Mouse (Mus musculus) kidney, postnatal 10 days (tissue): Measurements from ENCODE around the gene Rhog.
A peak's percentile ranks its signal among the peaks of the same experiment; 100 is the strongest.
"Not testable (repeated sequence)": the region's sequence is repeated elsewhere in the genome, so short reads cannot be mapped to it uniquely, and the experiment has no call there.

Source experiments
- DNase-seq: peaks from one replicate; pipeline ENCODE4 v3.0.0; 2021; ENCODE audit warnings: mixed read lengths

Rhog gene

GRCm38 (mm10) chr7:102255954-102256353, at the start of gene Rhog:
TSS of gene Rhog (minus strand) at chr7:102256054.
- no peak for DNase-seq

- DNase-seq = no peak
These were observed 49.7 kb upstream of the Rhog start for GRCm38 (mm10) chr7:102305596-102305995.

- no peak for DNase-seq
These were observed 46.6 kb upstream of the Rhog start for GRCm38 (mm10) chr7:102302471-102302870.

DNA sequence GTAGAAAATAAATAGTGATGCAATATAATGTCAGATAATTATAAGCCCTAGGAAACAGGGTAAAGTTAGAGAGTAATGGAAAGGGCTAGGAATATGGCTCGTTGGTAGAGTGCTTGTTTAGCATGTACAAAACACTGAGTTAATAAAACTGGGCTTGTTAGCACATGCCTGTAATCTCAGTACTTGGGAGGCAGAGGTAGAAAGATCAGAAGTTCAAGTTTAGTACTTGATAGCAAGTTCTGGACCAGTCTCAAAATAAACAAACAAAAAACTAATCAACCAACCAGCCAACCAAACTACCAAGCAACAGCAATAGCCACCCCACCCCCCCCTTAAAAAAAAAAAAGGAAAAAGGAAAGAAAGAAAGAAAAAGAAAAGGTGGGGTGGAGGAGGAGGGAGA, 44.9 kb upstream of the Rhog start:
- DNase-seq = no peak

DNA sequence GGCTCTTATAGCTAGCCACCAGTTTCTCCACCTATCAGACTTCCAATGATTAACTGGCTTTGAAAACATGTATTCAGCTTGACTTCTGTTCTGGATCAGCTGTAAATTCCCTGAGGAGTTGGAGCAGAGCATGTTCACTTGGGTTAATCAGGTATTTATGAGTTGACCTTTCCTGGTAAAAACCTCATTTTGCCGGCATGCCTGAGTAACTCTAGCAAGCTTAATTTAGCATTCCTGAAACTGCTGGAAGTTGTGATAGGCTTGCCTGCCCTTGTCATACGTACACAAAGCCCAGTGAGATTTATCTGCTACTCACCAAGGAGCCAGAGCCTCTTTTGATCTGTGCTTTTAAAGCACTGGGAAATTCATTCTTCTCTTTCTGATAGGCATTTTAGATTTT, 37.4 kb upstream of the Rhog start:
- peak; percentile 22 for DNase-seq

- DNase-seq = no peak
These were observed 36.4 kb upstream of the Rhog start for GRCm38 (mm10) chr7:102292228-102292627.

GRCm38 (mm10) chr7:102289466-102289865, 33.6 kb upstream of the Rhog start:
- DNase-seq = no peak

GRCm38 (mm10) chr7:102282261-102282660, 26.4 kb upstream of the Rhog start:
- no peak for DNase-seq

GRCm38 (mm10) chr7:102281403-102281802, 25.5 kb upstream of the Rhog start:
- no peak for DNase-seq

DNA sequence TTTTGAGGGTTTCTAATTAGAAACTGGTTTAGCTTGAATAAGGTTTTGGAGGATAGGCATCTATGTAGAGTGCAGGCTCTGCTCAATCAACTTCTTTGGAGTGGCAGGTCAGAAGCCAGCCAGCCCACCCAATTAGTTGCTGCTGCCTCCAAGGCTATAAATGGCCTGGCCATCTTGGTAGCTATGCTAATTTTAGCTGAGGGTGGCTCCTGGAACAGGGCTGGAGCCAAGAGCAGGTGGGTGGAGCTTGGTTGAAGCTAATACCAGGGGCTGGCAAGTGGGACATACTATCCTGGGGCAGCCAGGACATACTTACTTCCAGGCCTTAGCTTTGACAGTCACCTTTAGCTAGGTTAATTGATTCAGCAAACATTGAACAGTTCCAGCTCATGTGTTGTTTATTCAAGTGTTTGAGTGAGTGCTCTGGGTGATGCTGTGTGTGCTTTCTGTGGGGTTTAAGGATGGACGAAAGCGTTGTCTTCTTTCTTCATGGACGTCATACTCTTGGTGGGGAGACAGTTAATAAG, 16.6 kb upstream of the Rhog start:
- DNase-seq = no peak

- DNase-seq = no peak
These were observed 12.5 kb upstream of the Rhog start for GRCm38 (mm10) chr7:102268395-102268748.

DNA sequence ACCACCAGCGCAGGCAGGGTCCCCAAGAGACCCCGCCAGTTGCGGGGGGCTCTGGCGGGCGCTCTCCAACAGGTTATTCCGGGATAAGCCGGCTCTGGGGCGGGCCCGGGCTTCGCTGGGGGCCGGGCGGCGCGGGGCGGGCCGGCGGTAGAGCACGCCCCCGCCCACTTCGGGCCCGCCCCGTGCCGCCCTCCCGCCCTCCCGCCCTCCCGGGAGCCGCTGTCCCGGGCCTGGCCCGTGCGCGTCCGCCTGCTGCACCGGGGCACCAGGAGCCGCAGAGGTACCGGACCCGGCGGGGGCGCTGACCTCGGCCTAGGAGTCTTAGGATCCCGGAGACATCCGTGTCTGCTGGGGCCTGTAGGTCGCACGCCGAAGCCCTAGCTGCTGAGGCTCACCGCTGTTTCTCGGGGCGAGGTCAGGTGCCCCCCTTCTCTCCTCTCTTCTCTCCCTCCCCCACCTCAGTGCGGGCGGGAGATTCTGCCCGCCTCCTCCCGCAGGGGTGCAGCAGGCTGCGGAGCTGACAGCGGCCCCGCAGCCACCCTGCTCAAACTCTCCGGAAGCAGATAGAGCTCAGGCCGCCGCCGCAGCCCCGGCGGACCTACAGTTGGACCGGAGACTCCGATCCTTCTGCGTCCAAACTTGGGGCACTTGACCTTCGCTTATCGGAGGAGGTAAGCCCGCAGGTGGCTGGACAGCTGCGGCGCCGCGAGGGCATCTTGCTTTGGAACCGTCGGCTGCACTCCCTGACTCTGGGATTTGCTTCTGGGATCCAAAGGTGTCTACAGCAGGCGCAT, 11.9 kb upstream of the Rhog start, which contains the start of gene Stim1:
Gene Stim1, plus strand, starts transcription at position 206 of the 794 bp plus-strand sequence.
- peak; percentile 84 for DNase-seq

DNA sequence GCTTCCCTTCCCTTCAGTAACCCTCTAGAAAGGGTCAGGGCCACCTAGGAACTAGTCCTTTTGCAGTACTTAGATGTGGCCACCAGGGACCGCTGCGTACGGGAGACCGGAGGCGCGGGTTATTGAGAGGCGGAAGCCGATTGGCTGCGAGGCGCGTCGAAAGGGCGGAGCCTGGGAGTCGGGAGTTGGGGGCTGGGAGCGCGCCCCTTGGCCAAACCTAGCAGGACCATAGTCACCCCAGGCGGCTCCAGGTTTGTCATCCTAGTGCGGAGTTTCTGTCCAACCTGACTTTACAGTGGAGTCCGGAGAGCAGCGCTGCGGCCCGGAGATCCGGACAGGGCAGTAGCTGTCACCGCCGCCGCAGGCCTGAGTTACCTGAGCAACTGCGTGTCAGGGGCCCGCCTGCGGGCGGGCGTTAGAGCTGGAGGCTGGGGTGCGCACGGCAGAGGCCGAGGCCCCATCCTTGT, 11.3 kb upstream of the Rhog start:
- peak; percentile 97 for DNase-seq

GRCm38 (mm10) chr7:102266401-102267042, 10.7 kb upstream of the Rhog start:
- peak; percentile 22 for DNase-seq

DNA sequence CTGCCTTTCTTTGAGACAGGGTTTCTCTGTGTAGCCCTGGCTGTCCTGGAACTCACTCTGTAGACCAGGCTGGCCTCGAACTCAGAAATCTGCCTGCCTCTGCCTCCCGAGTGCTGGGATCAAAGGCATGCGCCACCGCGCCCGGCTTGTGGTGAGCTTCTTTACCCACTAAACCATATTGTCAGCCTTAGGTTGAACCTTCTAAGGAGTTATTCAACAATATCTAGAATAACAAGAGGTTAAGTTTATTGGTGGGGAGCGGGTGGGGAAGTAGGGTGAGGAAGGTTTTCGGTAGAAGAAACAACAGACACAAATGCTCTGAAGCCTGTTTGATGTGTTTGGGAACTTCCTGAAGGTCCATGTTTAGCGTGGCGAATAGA, 10.2 kb upstream of the Rhog start:
- DNase-seq = not testable (repeated sequence)

DNA sequence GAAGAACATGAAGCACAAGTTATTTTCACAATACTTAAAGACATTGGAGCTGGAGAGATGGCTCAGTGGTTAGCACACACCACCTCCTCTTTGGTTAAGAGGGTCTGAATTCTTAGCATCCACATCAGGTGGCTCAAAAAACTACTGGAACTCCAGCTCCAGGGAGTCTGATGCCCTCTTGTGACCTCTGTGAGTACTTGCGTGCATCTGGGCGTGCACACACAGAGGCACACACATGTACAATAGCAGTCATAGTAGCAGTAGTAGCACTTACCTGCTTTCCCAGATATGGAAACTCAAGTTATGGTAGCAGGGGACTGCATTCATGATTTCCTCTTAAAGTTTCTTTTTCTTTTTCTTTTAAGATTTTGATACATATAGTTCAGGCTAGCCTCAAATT, 7.2 kb upstream of the Rhog start:
- no peak for DNase-seq

DNA sequence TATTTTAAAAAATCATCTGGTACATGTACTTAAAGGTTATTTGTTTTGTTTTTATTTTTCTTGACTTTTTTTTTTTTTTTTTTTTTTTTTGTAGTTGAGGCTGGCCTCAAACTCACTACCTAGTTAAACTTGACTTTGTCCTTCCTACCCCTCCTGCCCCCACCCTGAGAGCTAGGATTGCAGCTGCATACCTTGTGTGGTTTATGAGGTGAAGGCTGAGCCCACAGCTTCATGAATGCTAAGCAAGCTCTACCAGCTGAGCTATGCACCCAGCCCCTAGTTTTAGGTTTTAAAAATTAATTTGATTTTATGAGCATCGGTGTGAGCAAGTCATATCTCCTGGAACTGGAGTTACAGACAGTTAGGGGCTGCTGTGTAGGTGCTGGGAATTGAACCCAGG, 4.7 kb upstream of the Rhog start:
- DNase-seq = no peak

- no peak for DNase-seq
These were observed 4.0 kb upstream of the Rhog start for GRCm38 (mm10) chr7:102259716-102260479.

DNA sequence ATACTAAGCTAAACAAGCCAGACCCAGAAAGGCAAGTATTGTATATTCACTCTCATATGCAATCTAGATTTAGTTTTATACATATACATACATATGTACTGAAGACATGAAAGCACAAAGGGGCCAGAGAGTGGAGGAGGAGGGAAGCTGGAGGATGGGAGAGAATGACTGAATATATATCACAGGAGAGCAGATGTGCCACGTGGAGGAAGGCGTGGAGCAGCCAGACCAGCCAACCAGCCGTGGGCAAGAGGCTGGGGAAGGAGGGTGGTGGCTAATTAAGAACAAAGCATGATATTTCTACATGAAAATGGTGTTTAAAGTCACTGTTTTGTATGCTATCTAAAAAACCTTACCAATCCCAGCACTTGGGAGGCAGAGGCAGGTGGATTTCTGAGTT, 2.9 kb upstream of the Rhog start:
- no peak for DNase-seq

DNA sequence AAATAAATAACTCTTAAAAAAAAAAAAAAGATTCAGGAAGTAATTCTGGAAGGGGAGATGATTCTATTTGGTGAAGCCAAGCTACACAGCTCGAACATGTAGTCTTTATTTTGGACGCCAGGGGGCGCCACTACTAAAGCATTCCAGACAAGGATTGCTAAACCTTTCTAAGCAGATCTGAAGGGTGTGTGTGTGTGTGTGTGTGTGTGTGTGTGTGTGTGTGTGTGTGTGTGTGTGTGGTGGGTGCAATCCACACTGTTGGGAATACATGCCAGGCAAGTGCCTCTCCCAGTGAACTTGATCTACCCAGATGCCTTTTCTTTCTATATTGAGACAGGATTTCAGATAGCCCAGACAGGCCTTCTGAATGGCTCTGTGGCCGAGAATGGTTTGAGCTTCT, 2.3 kb upstream of the Rhog start:
- peak; percentile 90 for DNase-seq

DNA sequence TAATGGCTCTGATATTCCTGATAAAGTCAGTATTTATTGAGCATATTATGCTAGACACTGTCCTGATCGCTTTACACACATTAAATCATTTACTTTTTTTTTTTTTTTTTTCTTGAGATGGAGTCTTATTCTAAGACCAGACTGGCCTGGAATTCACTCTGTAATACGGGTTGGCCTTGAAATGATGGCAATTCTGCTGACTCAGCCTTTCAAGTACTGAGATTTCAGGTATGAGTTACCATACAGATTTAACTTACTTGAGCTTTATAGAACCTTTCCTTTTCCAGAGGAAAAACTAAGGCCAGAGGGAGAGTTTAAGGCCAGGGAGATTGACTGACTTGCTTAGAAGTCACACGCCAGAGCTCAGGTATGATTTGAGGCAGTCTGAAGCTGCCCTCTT, 782 bp upstream of the Rhog start:
- DNase-seq = no peak

- DNase-seq = no peak
These were observed 2.2 kb downstream of the Rhog start for GRCm38 (mm10) chr7:102253631-102254030.

DNA sequence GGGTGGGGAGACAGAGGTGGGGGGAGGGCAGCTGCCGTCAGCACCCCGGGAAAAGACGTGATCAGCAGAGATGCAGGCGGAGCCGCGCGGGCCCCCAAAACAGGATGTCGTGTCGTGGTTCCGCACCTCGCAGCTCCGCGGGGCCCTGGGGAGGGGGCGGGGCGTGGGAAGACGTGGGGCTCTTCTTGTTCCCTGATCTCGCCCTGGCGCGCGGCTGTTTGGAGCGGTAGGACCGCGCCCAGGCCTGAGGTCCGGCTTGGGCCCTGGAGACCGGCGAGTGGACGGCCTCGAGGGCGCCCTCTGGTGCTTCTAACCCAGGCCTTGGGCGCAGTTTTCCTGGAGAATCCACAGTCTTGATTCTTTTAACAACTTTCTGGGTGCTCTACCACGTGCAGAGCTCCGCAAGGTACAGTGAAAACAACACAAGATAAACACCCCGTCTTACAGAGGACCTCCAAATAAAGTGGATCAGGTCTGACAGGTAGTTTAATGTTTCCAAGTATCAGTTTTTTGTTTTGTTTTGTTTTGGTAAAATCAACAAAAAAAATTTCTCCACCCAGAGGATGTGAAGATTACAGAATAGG, 5.1 kb downstream of the Rhog start:
- DNase-seq = peak; percentile 95
